Mouse (Mus musculus) thymus, postnatal 14 days (tissue): Measurements from ENCODE around the gene Cdk19.
A peak's percentile ranks its signal among the peaks of the same experiment; 100 is the strongest.

Experiments used
- DNase-seq: peaks from one replicate; pipeline ENCODE4 v3.0.0; 2021

Cdk19 gene

DNA sequence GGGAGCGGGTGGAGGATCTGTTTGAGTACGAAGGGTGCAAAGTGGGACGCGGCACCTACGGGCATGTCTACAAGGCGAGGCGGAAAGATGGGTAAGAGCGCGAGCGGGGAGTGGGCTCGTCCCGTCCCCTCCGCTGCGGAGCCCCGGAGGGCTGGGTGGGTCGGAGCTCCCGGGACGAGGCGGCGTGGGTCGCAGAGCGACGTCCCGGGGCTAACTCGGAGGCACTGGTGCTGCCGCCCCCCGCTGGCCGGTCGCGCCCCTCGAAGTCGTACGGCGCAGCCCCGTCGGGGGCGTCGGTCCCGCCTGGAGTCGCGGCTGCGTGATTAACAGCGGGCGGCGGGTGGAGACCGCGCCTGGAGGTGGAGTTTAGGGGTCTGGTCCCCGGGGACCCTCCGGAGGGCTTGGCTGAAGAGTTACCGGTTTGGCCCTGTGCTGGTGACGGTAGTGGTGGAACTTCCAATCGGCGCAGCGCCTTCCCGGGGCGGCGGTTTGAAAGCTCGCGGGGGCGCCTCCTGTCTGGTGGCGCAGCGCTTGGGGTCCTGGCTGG lies 10.3 kb downstream of the Cdk19 start:
- peak; percentile 80 for DNase-seq

- DNase-seq = no peak
These were observed 11.0 kb downstream of the Cdk19 start for GRCm38 (mm10) chr10:40350245-40350932.

- no peak for DNase-seq
These were observed 11.8 kb downstream of the Cdk19 start for GRCm38 (mm10) chr10:40351156-40351555.

DNA sequence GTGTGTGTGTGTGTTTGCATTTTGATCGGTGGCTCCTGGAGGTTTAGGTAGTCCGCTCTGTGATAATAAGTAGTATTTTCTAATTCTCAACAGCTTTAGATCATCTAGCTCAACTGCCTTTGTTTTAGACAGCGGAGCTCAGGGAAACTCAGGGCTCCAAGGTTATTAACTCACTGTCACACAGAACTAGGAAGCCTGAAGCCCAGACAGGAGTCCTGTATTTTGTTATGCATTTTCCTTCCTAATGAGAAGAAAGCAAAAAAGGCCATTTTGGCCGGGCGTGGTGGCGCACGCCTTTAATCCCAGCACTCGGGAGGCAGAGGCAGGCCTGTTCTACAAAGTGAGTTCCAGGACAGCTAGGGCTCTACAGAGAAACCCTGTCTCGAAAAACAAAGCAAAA lies 14.7 kb downstream of the Cdk19 start:
- DNase-seq = no peak

DNA sequence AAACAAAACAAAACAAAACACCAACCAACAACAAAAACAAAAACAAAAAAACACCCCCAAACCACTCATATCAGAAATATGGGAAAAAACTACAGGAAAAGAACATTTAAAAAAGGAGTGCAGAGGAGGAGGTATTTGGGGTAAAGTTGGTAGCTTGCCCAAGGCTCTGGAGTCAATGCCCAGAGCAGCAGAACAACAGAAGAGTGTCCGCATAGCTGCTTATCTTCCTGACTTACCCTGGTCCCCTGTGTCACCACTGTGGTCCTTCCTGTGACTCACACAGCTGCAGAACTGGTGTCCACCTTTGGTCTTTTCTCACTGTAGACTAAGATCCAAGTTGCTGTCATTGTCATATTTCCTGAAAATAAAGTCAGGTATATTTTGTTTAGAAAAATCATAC lies 15.2 kb downstream of the Cdk19 start:
- DNase-seq = no peak

DNA sequence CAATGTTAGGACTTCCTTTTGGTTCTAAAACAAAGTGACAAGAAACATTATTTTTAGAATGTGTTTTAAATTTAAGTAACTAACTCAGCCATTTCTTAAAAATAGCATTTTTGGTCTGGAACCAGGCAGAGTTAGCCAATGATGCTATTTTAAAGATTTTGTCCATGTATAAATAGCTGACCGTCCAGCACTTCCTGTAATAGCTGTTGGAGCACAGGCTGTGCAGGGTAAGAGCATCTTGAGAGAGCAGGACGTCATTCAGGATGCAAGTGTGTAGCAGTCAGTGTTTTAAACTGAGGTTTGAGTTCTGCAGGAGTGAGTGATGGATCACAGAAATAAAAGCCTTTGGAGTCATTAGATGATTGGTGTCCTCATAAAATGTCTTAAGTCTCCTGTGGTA lies 18.8 kb downstream of the Cdk19 start:
- no peak for DNase-seq

- no peak for DNase-seq
These were observed 19.8 kb downstream of the Cdk19 start for GRCm38 (mm10) chr10:40359131-40359530.

DNA sequence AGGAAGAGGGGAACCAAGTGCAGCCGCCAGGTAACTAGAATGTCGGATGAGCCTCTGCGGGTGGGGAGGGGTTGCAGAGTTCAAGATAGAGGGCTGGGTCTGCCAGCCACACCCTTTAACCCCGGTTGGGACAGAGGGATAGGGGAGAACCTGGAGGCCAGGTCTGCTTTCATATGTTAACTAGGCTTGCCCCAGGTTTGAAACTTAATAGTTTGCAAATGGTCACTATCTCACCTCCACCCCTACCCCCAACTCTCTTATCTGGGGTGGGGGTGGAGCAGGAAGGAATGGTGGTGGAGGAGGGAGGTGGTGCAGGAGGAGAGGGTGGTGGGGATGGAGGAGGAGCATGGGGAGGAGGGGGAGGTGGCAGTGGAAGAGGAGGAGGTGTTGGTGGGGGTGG lies 23.6 kb downstream of the Cdk19 start:
- DNase-seq = peak; percentile 14

- no peak for DNase-seq
These were observed 25.4 kb downstream of the Cdk19 start for GRCm38 (mm10) chr10:40364642-40365361.

- no peak for DNase-seq
These were observed 26.6 kb downstream of the Cdk19 start for GRCm38 (mm10) chr10:40365991-40366390.

- no peak for DNase-seq
These were observed 29.2 kb downstream of the Cdk19 start for GRCm38 (mm10) chr10:40368516-40368915.

- peak; percentile 32 for DNase-seq
These were observed 30.8 kb downstream of the Cdk19 start for GRCm38 (mm10) chr10:40370156-40370555.

DNA sequence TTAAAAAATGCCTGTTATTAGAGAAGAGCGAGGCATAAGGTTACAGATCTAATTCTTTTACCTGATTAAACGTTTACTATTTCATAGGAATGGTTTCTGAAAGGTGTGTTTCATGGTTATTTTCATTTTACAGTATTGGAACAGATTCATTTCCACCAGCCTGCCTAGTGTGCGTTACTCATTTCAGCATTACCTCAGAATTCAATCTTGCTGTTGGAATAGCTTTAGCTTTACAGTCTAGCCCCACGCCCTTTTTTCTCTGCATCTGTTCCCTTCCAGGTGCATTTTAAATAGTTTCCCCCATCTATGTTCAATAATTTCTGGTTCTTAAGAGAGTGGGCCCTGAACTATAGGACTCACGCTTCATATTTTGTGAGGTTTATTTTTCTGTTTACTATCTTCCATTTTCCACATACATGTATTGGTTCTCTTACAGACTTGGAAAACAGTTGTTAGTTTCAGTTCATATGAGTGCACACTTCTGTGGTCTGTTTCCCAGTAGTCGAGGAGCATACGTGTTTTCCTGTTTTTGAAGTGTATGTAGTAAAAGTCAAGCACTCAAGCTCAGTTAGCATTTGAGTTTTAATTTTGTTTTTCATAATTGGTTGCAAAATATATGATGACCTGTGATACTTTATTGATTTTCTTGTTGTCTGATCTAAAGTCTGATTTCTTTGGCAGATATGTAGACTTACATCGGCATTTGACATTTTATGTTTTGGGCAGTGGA lies 32.0 kb downstream of the Cdk19 start:
- DNase-seq = no peak

DNA sequence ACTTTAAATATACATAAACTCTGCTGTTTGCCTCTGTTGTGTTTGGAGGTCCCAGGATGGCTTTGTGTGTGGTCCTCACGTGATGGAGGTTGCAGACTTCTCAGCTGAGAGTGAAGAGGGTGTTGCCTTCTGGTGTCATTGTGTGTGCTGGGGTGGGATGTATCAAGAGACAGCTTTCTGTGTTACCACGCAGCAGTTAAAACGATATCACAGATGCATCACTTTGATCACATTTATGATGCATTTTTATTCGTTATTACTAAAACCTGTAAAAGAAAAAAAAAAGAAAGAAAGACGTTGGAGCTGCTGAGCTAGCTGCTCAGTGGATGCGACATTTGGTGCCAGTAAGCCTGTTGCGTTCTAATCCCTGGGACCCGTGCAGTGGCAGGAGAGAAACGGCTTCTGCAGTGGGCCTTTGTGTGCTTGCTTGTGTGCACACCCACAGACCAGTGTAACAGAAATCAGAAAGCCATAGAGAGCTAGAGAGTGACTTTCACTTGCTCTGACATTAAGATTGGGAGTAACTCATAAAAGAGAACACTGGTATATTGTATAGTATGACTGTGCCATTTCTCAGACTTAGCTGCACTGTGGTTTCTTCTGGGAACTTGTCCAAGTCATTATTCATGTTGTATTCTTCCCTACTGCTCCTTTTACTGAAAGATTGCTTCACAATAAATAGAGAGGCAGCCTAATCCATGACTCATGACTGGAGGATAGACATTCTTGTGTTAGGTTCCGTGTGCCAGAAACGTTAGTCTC lies 32.7 kb downstream of the Cdk19 start:
- DNase-seq = peak; percentile 27

DNA sequence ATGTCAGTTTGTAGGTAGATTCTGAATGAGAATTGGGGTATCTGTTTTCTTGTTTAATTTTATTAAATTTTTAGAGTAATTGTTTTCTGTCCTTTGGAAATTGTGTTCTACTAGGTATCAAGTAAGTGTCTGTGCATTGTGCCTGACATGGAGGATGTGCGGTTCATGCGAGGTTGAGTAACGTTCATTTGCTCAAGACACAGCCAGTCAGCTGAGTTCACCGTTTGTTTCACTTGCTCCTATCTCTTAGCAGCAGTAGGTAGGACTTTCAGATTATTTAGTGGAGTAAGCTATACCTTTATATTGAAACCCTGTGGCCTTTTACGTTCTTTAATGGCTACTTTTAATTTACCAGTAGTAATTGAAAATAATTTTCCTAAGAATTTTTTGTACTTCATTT lies 34.4 kb downstream of the Cdk19 start:
- no peak for DNase-seq

DNA sequence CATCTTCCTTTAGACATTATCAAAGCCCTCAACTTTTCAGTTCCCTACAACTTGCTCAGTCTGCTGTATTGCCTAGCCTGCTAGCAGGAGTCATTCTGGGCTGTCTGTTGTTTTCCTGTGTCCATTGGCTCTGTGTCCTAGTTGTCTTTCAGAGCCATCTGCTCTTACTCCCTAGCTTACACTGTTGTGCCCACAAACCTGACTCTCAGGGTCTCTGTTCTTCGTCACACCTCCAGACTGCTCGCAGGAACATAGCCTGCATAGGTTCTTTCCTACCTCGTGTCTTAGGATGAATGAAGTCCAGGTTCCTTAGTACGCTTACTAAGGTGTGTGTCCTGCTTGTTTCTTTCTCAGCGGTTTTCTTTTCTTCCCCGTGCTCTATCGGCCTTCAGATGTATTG lies 35.5 kb downstream of the Cdk19 start:
- no peak for DNase-seq

GRCm38 (mm10) chr10:40376286-40376685 lies 36.9 kb downstream of the Cdk19 start:
- DNase-seq = no peak

DNA sequence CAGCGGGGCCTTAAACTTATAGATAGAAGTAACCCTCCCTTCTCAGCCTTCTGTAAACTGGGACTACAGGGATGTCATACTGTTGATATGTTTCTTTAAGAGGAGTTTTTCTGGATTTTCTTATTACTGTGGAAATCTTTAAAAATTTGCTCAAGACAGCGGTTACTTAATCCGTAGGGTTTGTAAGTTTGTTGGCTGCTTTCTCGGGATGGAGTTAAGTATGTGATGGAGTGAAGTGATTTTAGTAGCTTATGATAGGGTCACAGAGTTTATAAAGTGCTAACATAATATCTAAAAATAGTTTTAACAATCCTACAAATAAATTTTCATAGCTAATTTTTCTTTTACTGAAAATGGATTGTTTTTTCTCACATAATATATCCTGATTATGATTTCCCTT lies 38.9 kb downstream of the Cdk19 start:
- no peak for DNase-seq

GRCm38 (mm10) chr10:40379682-40380081 lies 40.3 kb downstream of the Cdk19 start:
- no peak for DNase-seq

GRCm38 (mm10) chr10:40385397-40385796 lies 46.0 kb downstream of the Cdk19 start:
- no peak for DNase-seq

DNA sequence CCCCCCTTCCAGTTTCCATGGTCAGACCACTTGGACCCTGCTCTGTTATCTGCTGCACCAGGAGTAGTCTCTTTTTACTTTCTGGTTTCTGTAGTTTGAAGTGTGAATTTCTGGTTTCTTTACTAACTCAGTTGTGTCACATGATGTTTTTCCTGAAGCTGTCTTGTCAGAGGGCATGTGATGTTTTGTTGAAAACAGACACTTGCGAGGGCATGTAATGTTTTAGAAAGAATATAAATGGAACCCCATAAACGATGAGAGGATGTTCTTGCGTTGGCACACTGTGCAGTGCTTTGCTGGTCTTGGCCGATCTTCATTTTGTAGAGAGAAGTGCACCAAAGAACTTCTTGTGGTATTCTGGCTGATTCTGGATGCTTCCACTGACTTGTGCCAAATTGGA lies 46.8 kb downstream of the Cdk19 start:
- no peak for DNase-seq

GRCm38 (mm10) chr10:40393447-40394143 lies 54.2 kb downstream of the Cdk19 start:
- DNase-seq = no peak
